Mouse (Mus musculus) liver, adult 2 months (tissue): ENCODE measurements around the gene Kctd2. TPM values are rescaled to one million over a fixed set of nuclear protein-coding genes. Genes with fewer than 3 reads are reported as not detected.
"Not testable (repeated sequence)": the region's sequence is repeated elsewhere in the genome, so short reads cannot be mapped to it uniquely, and the experiment has no call there.

Experiments
- DNase-seq: peaks from one replicate; pipeline ENCODE4 v3.0.0-alpha.2; 2011; ENCODE audit warnings: low read depth, low spot score; ENCODE audit errors: extremely low read depth
- H3K27ac ChIP-seq: fragments of 200-500 bp; replicated peaks from 2 replicates; pipeline ENCODE4 v1.5.1; 2012; ENCODE audit warnings: low read depth, mild to moderate bottlenecking, control low read depth, inconsistent platforms, low read length; ENCODE audit not compliant: insufficient read depth
- H3K27me3 ChIP-seq: fragments of 200-500 bp; 2 replicates; pipeline ENCODE4 v1.6.1; 2012; ENCODE audit warnings: mild to moderate bottlenecking, moderate library complexity, low read length, inconsistent platforms; ENCODE audit not compliant: control insufficient read depth, insufficient read depth
- H3K36me3 ChIP-seq: fragments of 200-500 bp; 2 replicates; pipeline ENCODE4 v1.6.1; 2012; ENCODE audit warnings: low read length, inconsistent platforms; ENCODE audit not compliant: control insufficient read depth, insufficient read depth
- H3K4me1 ChIP-seq: fragments of 200-500 bp; 2 replicates; pipeline ENCODE4 v1.6.1; 2011; ENCODE audit warnings: low read length; ENCODE audit not compliant: control insufficient read depth, insufficient read depth
- H3K4me3 ChIP-seq: fragments of 200-500 bp; 2 replicates; pipeline ENCODE4 v1.5.1; 2011; ENCODE audit warnings: low read depth, mild to moderate bottlenecking, control low read depth, low read length, moderate library complexity; ENCODE audit not compliant: insufficient read depth
- H3K79me2 ChIP-seq: fragments of 200-500 bp; 2 replicates; pipeline ENCODE4 v1.6.1; 2012; ENCODE audit warnings: inconsistent platforms, mild to moderate bottlenecking, low read length, moderate library complexity; ENCODE audit not compliant: control insufficient read depth, insufficient read depth
- H3K9ac ChIP-seq: fragments of 200-500 bp; 2 replicates; pipeline ENCODE4 v1.6.1; 2012; ENCODE audit warnings: low read depth, mild to moderate bottlenecking, control low read depth, inconsistent platforms, low read length
- CTCF ChIP-seq: fragments of 200-500 bp; IDR thresholded peaks from 2 replicates; pipeline ENCODE4 v1.5.1; 2011; ENCODE audit warnings: low read depth, low read length, control low read depth
- POLR2A ChIP-seq: fragments of 200-500 bp; IDR thresholded peaks from 2 replicates; pipeline ENCODE4 v1.6.1; 2011; ENCODE audit warnings: low read length, control low read depth; ENCODE audit not compliant: insufficient read depth; ENCODE audit errors: extremely low read depth
- WGBS: fragments of 180-500 bp; shearing (Covaris S2); methylation state at CpG from one replicate; pipeline ENCODE4 v1.1.7; 2018; 5-methylcytosine and 5-hydroxymethylcytosine counted together
- polyA plus RNA-seq: library from polyadenylated mRNA; depleted of rRNA; stranded (reverse); fragments of >200 nt; gene quantifications from 2 replicates; pipeline ENCODE4 v1.2.3, GENCODE M21; 2012
- total RNA-seq: library from RNA; depleted of rRNA; stranded (reverse); fragments of >200 nt; gene quantifications from 2 replicates; pipeline ENCODE4 v1.2.3, GENCODE M21; 2014

The Kctd2 gene
- total and polyA plus RNA-seq, 2 experiments = 10.0 to 21.1 TPM

DNA sequence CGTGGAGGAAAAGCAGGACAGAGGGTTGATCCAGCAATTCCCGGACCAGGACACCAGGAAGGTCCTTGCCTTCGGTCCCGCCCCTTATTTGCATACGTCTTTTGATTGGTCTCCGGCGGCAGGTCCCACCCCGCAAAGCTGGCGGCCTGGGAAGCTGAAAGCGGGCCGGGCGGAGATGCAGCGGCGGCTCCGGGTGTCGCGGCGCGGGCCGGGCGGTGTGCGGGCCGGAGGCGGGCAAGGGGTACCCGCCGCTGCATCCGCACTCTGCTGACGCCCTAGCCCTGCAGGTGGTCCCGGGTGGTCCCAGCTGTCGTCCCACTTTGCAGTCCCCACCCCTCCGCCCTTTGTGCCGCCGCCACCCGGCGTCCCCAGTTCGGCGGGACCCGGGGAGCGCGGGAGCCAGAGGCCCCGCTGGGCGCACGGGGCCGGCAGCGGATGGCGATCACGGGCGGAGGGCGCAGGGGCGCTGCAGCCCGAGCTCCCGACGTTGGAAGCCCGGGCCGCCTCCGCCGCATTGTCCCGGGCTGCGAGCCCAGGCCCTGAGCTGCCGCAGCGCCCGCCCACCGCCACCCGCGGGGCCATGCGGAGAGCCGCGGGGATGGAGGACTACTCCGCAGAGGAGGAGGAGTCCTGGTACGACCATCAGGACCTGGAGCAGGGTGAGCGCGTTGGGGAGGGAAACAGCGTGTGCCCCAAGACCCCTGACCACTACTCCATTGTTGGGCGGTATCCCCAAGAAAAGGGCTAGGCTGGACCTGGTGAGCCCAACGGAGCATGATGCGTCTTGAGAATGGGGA, 38.0 kb upstream of the Kctd2 start, which contains the start of gene Cdr2l:
Cdr2l (plus strand) TSS at position 174 of the 797 bp plus-strand sequence.
- no peak for TF ChIP-seq CTCF
- TF ChIP-seq POLR2A = peak; percentile 58; the same call in 1 of the 2 replicates
- Histone ChIP-seq H3K27ac (peak within 1 kb of the TSS; percentile 15; the same call in 1 of the 2 replicates), H3K79me2 (no peaks in the 10 kb centered on the region), H3K4me1 (0 out of 2 replicates have a peak, but pooled peaks cover 3% of the 10 kb centered on the region), H3K4me3 (peak within 1 kb of the TSS; percentile 74), H3K9ac (peak within 1 kb of the TSS; percentile 78), H3K36me3 (no peaks in the 10 kb centered on the region), H3K27me3 (no peaks in the 10 kb centered on the region)
- WGBS = 1% methylated on average over 76 of the region's 76 CpGs
- peak; percentile 73 for DNase-seq

DNA sequence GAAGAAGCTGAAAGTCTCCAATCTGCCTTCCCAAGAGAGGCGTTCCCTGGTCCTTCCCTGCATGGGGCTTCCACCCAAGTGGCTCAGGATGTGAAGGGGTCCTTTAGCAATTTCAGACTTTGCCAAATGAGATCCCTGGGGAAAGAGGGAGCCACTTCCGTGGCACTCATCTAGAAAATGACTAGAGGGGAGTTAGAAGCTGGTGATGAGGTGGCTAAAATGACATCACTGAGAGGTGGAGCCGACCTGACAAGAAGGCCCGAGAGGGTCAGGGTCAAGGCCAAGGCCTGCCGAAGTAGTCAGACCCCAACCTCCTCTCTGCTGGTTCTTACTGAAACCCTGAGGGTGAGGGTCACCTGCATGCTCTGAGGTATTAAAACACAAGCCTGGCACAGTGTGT, 37.0 kb upstream of the Kctd2 start:
- no peak for DNase-seq
- H3K4me3 ChIP-seq = no peak overlapping the region
- no peak overlapping the region for H3K9ac ChIP-seq
- 0 out of 2 replicates have a peak, but pooled peaks cover 3% of the 10 kb centered on the region for H3K4me1 ChIP-seq
- TF ChIP-seq POLR2A (no peak), CTCF (no peak)
- H3K36me3 ChIP-seq = no peaks in the 10 kb centered on the region
- H3K27me3 ChIP-seq = no peaks in the 10 kb centered on the region
- H3K27ac ChIP-seq = no peak overlapping the region; the same call in 1 of the 2 replicates
- H3K79me2 ChIP-seq = no peaks in the 10 kb centered on the region
- WGBS = 48% methylated on average over 5 of the region's 5 CpGs

DNA sequence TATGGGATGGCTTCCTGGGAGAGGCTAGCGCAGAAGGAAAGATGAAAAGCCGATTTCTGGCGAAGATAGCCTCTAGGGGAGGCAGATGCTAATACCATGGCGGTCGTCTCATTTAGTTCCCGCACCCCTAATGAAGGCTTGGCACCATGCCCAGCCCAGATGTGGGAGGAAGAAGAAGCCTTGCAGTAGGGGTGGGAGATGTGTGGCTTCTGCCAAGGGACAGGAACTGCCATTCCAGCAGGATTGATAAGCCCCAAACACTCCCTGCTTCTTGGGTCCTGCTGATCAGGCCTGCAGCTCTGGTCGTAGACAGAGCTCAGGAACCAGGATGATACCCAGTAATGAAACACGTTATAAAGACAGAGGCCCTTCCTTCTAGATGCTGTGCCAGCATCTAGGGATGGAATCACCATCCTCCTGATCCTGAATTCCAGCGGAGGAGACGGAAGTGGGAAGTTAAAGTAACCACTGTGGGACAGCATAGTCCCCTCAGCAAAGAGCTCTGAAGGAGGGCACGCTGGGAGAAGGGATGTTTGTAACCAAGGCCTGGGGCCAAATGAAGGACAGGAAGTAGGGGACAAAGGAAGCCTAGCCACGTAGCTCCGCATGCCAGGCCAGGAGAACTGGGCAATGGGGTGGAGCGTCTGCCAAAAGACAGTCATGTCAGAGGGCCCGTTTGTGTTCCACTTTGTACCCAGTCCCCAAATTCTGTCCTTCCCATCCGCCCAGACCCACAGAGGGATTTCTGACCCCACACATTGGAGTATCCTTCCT, 36.0 kb upstream of the Kctd2 start:
- Histone ChIP-seq H3K4me1 (0 out of 2 replicates have a peak, but pooled peaks cover 3% of the 10 kb centered on the region), H3K27me3 (no peaks in the 10 kb centered on the region), H3K79me2 (no peaks in the 10 kb centered on the region), H3K36me3 (no peaks in the 10 kb centered on the region), H3K4me3 (no peak overlapping the region), H3K27ac (peak overlapping the region; percentile 50), H3K9ac (no peak overlapping the region)
- 82% methylated on average over 16 of the region's 16 CpGs for WGBS
- TF ChIP-seq CTCF (no peak), POLR2A (no peak)
- DNase-seq = no peak

DNA sequence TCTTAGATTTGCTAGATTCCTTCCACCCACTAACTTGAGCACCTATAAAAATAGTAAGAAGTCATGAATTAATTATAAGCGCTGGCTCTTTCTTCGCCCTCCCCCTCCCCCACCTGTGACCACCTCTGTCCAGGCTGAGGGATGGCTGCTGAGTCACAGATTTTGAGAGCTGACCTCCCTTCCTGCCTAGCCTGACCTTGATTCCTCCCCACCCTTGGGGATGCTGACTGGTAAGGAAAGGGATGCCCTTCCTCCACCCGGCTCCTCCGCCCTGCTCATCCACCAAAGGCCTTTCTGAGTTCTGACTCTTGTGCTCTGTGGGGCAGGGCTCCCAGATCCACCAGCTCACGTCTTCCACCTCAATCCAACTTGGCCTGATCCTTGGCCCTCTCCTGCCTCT, 35.3 kb upstream of the Kctd2 start:
- Histone ChIP-seq H3K27ac (peak overlapping the region; percentile 50; the same call in 1 of the 2 replicates), H3K4me3 (no peak overlapping the region), H3K4me1 (0 out of 2 replicates have a peak, but pooled peaks cover 3% of the 10 kb centered on the region), H3K36me3 (no peaks in the 10 kb centered on the region), H3K27me3 (no peaks in the 10 kb centered on the region), H3K79me2 (no peaks in the 10 kb centered on the region), H3K9ac (no peak overlapping the region)
- TF ChIP-seq CTCF (no peak), POLR2A (no peak)
- no peak for DNase-seq
- 68% methylated on average over 5 of the region's 5 CpGs for WGBS

DNA sequence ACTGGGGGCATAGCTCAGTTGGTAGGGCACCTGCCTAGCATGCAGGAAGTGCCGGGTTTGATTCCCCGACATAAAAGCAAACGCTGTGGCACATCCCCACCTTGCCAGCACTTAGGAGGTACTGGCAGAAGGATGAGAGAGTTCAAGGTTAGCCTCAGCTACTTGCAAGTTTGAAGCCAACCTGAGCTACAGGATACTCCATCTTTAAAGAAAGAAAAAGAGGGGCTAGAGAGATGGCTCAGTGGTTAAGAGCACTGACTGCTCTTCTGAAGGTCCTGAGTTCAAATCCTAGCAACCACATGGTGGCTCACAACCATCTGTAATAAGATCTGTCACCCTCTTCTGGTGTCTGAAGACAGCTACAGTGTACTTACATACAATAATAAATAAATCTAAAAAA, 33.1 kb upstream of the Kctd2 start:
- H3K79me2 ChIP-seq, H3K4me1 ChIP-seq, H3K36me3 ChIP-seq, H3K4me3 ChIP-seq, H3K9ac ChIP-seq, H3K27me3 ChIP-seq, DNase-seq, H3K27ac ChIP-seq: not testable (repeated sequence)
- 74% methylated on average over 3 of the region's 3 CpGs for WGBS
